Mouse (Mus musculus) ES-Bruce4 (cell line): Measurements from ENCODE around the gene Serbp1. TPM values are rescaled to one million over a fixed set of nuclear protein-coding genes. Genes with fewer than 3 reads are reported as not detected.

Experiments used
- H3K27ac ChIP-seq: 2 replicates; pipeline ENCODE4 v1.5.1; 2012; ENCODE audit warnings: low read length, inconsistent platforms; ENCODE audit not compliant: insufficient read depth
- H3K27me3 ChIP-seq: 2 replicates; pipeline ENCODE4 v1.6.1; 2012; ENCODE audit warnings: mild to moderate bottlenecking, low read length, inconsistent platforms; ENCODE audit not compliant: control insufficient read depth, poor library complexity, insufficient read depth, severe bottlenecking
- H3K36me3 ChIP-seq: 2 replicates; pipeline ENCODE4 v1.6.1; 2012; ENCODE audit warnings: inconsistent platforms, mild to moderate bottlenecking, low read length, moderate library complexity; ENCODE audit not compliant: control insufficient read depth, poor library complexity, insufficient read depth, severe bottlenecking
- H3K4me1 ChIP-seq: one replicate; pipeline ENCODE4 v1.8.1; 2011; ENCODE audit warnings: low read length; ENCODE audit not compliant: control insufficient read depth, insufficient read depth
- H3K4me3 ChIP-seq: 2 replicates; pipeline ENCODE4 v1.5.1; 2011; ENCODE audit warnings: low read depth, mild to moderate bottlenecking, low read length
- H3K9ac ChIP-seq: 2 replicates; pipeline ENCODE4 v1.6.1; 2012; ENCODE audit warnings: low read depth, mild to moderate bottlenecking, inconsistent platforms; ENCODE audit not compliant: poor library complexity, severe bottlenecking
- H3K9me3 ChIP-seq: replicated peaks from 2 replicates; pipeline ENCODE4 v1.6.1; 2012; ENCODE audit warnings: mild to moderate bottlenecking, low read length, inconsistent platforms; ENCODE audit not compliant: control insufficient read depth, poor library complexity, insufficient read depth, severe bottlenecking
- CTCF ChIP-seq: IDR thresholded peaks from one replicate; pipeline ENCODE4 v1.8.1; 2011; ENCODE audit warnings: low read depth, low read length
- EP300 ChIP-seq: IDR thresholded peaks from 2 replicates; pipeline ENCODE4 v1.6.1; 2011; ENCODE audit warnings: low read depth, low read length; ENCODE audit not compliant: insufficient read depth
- POLR2A ChIP-seq: IDR thresholded peaks from one replicate; pipeline ENCODE4 v1.8.1; 2011; ENCODE audit warnings: low read length; ENCODE audit not compliant: insufficient read depth
- polyA plus RNA-seq: library from polyadenylated mRNA; stranded (reverse); fragments of >200 nt; gene quantifications from 2 replicates; pipeline ENCODE4 v1.2.4, GENCODE M21; 2011; ENCODE audit warnings: low read depth; ENCODE audit not compliant: missing spikeins, insufficient read depth, insufficient read length

Gene Serbp1
- polyA plus RNA-seq, 1 experiment = 1,955 TPM

GRCm38 (mm10) chr6:67323788-67324187 is 85.8 kb downstream of the Serbp1 start:
- H3K27me3 ChIP-seq = no peaks in the 10 kb centered on the region
- H3K4me3 ChIP-seq = no peak overlapping the region
- H3K9ac ChIP-seq = no peak overlapping the region
- no peak overlapping the region for H3K27ac ChIP-seq
- TF ChIP-seq CTCF (no peak), EP300 (no peak), POLR2A (no peak)
- H3K36me3 ChIP-seq = no peaks in the 10 kb centered on the region
- no peaks in the 10 kb centered on the region for H3K9me3 ChIP-seq
- no peaks in the 10 kb centered on the region for H3K4me1 ChIP-seq

- Histone ChIP-seq H3K36me3 (no peaks in the 10 kb centered on the region), H3K4me3 (no peak overlapping the region), H3K27me3 (no peaks in the 10 kb centered on the region), H3K27ac (no peak overlapping the region), H3K4me1 (no peaks in the 10 kb centered on the region), H3K9me3 (no peaks in the 10 kb centered on the region), H3K9ac (no peak overlapping the region)
- no peak for TF ChIP-seq POLR2A
- TF ChIP-seq EP300 = no peak
- no peak for TF ChIP-seq CTCF
Measured at GRCm38 (mm10) chr6:67337943-67338342, 100.0 kb downstream of the Serbp1 start.

- no peak overlapping the region for H3K27ac ChIP-seq
- no peaks in the 10 kb centered on the region for H3K9me3 ChIP-seq
- H3K27me3 ChIP-seq = no peaks in the 10 kb centered on the region
- H3K9ac ChIP-seq = no peak overlapping the region
- TF ChIP-seq POLR2A = no peak
- TF ChIP-seq EP300 = no peak
- H3K36me3 ChIP-seq = no peaks in the 10 kb centered on the region
- H3K4me3 ChIP-seq = no peak overlapping the region
- H3K4me1 ChIP-seq = no peaks in the 10 kb centered on the region
Measured at GRCm38 (mm10) chr6:67339494-67339893, 101.5 kb downstream of the Serbp1 start.

Other genes with a start within 250 kb of the Serbp1 start
- 89.5 and 90.3 TPM in 2 replicates for gene Gadd45a, start 200.7 kb upstream of the Serbp1 start, polyA plus RNA-seq
- gene Il12rb2, start 138.0 kb downstream of the Serbp1 start, polyA plus RNA-seq = not detected in 2 replicates